Mouse (Mus musculus): ENCODE data around the gene Ggta1. TPM values are rescaled to one million over a fixed set of nuclear protein-coding genes. Genes with fewer than 3 reads are reported as not detected.
"Not testable (repeated sequence)": the region's sequence is repeated elsewhere in the genome, so short reads cannot be mapped to it uniquely, and the experiment has no call there.

The Ggta1 gene
- total RNA-seq, 2 experiments from 2014 or later: 8.4 to 12.5 TPM

DNA sequence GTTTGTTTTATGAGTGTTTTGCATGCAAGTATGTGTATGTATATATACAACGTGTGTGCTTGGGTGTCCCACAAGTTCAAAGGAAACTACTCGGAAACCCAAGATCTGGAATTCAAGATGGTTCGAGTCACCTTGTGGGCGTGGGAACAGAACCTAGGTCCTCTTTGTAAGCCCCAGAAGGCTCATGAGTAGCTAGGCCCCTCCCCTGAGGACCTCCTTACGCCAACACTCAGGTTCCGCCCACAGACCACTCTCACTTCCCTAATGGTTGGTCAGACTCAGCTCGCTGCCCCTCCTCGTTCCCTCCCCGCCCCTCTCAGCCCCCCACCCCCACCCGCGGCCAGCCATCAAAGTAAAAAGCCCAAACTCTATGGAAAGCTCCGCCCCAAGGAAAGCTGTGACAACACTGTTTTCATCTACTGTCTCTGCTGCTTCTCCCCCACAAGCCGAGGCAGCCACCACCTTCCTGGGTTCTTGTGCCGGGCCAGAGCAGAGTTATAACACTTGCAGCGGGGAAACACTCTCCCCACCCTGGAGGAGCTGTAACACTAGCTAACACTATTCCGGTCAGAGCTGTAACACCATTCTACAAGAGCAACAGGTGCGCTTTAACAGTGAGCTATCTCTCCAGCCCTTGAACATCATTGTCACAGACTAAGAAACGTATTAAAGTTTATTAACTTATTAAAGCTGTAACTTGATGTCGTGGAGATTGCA is 499 bp upstream of the Ggta1 start:
- 0 out of 2 replicates have a peak, but pooled peaks have one; percentile 29 for ATAC-seq (replicated peaks; ENCODE audit: low FRiP score, low TSS enrichment, poor library complexity, severe bottlenecking)

DNA sequence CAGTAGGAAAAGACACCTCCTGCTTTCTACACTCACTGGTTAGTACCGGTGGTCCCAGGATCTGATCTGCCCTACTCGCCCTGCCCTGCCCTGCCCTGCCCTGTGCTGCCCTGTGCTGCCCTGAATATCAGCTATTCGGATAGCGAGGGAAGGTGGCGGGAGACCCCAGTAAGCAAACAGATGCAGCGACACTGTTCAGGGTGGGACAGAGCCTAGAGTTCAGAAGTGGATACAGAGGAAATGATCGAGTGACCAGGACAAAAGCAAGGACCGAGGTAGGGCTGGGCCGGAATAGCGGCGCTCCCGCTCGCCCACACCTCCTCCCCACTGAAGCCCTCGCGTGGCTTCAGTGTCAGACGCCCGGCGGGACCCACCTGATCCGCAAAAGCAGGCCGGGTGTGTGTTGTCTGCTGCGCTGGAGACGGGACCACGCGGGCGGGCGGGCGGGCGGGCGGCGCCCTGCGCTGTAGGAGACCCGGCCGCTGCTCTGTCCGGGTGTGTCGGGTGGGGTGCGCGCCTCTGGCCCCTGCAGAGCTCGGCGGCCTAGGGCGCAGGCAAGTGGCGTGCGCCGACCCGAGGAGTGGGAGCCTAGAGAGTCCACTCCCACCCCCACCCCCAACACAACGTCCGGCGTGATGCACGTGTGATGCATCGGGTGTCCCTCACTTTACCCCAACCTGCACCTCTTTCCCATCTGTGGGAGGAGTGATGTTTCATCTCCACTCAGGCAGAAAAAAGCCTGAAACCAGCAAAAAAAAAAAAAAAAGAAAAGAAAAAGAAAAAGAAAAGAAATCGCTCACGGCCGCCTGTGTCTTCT is 852 bp downstream of the Ggta1 start:
- ATAC-seq (replicated peaks; ENCODE audit: low FRiP score, low TSS enrichment, poor library complexity, severe bottlenecking): peak; percentile 35

DNA sequence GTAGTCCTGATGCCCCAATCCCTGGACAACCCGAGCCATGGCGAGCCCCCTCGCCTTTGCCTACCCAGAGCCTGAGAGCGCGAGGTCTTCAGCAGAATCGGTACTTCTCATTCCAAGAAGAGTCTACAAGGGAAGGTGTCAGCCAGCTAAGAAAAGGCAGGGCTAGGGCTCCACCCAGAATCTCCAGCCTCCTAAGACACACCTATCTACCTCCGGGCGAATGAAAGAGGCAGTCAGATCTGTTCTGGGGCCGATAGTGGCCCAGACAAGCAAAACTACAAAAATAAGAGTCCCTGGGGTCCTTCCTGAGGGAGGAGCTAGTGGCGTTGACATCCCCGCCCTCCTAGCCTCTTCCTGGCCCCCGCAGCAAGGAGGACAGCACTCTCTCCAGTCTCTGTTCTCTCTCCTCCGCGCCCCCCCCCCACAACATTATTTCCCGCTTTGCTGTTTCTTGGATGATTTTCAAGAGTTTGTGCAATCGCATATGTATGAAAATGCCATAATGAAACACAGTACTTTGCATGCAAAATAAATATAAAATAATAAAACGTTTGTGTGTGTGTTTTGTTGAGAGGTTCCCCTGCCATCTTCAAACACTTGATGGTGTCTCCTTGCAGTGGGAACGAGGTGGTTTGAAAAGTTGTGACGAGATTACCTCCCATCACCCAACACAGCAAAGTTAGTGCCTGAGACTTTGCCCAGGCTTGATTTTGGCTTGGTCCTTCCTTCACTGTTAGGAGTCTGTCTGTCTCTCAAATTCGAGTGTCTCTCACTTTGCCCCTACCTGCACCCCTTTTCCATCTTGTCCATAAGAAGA is 1.7 kb downstream of the Ggta1 start:
- peak; percentile 90 for ATAC-seq (replicated peaks; ENCODE audit: low FRiP score, low TSS enrichment, poor library complexity, severe bottlenecking)

DNA sequence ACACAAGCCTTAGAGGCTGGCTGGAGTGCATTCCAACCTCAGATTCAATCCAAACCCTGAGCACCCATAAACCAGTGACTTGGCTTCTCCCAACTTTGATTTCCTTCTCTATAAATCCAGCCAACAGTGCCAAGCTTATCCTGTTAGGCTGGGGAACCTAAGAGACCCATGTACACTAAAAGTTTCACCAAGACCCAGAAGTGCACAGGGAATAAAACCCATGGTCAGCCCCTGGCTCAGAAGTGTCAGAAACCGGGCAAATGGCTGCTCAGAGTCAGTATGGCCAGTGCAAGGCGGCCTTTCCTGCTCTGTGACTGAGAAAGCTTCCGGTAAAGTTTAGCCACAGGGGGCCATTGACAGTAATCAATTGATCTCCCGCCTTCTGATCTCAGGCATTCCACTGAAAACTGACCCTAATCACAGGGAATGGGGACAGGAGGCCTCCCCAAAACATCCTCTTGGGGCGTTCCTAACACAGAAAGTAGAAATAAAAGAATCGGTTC is 2.6 kb downstream of the Ggta1 start:
- no peak for ATAC-seq (replicated peaks; ENCODE audit: low FRiP score, low TSS enrichment, poor library complexity, severe bottlenecking)

DNA sequence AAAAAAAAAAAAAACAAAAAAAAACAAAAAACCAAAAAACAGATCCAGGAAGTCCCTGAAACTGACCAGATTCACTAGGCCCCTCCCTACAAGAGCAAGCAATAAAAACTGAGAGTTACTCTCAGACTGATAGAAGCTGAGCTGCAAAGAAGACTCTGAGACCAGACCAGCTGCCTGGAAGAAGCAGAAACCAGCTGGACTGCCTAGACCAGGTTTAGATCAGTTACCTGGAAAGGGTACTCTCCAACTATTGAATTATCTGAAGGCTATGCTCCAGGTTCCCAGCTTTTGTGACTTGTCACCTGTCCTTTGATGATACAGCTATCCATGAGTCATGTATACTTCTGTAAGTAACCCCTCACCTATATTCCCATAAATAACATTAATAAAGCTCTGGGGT is 3.7 kb downstream of the Ggta1 start:
- ATAC-seq (replicated peaks; ENCODE audit: low FRiP score, low TSS enrichment, poor library complexity, severe bottlenecking): no peak

DNA sequence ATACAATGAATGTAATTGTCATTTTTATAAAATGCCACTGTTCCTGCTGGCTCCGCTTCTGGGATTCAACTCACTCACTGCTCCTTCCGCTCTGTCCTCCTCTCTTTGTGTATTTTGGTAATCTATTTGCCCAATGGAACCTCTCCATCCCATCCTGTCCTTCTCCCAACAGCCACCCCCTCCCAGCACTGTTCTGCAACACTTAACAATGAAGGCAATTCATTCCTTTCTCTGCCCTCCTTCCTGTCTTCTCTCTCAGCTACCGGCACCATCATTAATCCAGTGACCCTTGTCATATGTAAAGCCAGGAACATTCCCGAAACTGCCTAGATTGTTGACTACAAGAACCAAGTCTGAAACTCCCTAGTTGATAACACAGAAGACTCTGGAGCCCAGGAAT is 4.6 kb downstream of the Ggta1 start:
- ATAC-seq (replicated peaks; ENCODE audit: low FRiP score, low TSS enrichment, poor library complexity, severe bottlenecking): no peak

DNA sequence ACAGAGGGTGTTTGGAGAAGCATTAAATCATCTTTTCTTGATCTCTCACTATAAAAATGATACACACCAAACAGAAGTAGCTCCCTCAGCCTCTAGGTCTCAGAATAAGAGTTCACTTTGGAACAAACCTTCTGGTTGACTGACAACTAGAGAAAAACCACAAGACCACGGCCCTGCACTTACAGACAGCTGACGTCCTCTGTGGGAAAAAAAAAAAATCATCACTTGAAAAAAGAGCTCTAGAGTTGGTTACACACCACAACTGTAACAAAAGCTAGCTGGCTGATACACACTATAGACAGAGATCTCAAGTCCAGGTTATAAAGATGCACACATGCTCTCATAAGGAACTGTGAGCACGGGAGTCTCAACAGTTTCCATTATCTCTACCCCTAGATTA is 9.3 kb downstream of the Ggta1 start:
- ATAC-seq (replicated peaks; ENCODE audit: low FRiP score, low TSS enrichment, poor library complexity, severe bottlenecking): no peak

DNA sequence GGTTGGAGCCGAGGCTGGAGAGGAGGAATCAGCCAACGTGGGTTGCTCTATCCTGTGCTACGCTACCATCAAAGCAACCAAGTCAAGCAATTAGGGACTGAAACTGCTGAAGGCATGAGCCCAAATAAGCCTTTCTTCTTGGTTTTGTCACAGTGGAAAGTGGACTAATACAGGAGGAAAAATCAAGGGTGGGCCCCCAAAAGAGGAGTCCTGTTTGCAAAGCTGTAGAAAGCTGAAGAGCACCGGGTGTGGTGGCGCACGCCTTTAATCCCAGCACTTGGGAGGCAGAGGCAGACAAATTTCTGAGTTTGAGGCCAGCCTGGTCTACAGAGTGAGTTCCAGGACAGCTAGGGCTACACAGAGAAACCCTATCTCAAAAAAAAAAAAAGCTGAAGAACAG is 10.3 kb downstream of the Ggta1 start:
- not testable (repeated sequence) for ATAC-seq (replicated peaks; ENCODE audit: low FRiP score, low TSS enrichment, poor library complexity, severe bottlenecking)

DNA sequence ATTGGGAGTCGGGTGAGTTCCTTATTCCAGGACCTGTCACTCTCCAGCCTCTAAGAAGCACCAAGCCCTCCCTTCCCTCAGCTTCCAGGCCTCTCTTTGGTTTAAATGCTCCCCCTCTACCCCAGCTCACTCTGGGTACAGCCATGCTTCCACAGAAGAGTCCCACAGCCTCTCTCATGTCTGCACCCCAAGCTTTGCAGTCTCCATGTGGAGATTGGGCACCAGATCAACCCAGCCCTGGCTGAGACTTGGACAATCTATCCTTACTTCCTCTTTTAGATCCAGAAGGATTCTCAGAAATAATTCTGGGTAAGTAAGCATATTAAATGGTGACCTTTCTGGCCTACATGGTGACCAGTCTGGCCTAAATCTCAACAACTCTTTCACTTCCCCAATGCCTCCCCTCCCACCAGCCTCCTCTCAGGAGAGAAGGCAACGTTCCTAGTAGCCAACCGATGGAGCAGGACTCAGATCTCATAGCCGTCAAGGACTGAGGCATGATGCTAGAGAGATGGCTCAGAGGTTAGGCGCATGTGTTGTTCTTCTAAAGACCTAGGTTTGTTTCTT is 11.5 kb downstream of the Ggta1 start:
- no peak for ATAC-seq (replicated peaks; ENCODE audit: low FRiP score, low TSS enrichment, poor library complexity, severe bottlenecking)

DNA sequence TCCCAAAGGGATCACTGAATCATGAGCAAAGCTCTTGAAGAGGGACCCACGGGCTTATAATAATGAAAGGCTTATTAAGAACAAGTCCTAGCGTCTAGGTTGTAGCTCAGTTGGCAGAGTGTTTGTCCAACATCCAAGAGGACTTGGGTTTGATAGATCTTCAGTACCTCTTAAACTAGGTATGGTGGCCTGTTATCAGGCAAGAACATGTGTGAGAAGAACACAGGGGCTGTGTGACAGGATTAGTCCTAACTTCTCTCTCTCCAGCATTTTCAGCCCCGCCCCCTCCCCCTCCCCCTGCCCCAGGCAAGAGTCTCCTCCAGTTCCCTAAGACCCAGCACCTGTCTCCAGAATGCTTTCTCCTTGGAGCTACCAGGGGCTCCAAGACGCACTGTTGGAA is 12.2 kb downstream of the Ggta1 start:
- peak; percentile 40; the same call in 1 of the 2 replicates for ATAC-seq (replicated peaks; ENCODE audit: low FRiP score, low TSS enrichment, poor library complexity, severe bottlenecking)

DNA sequence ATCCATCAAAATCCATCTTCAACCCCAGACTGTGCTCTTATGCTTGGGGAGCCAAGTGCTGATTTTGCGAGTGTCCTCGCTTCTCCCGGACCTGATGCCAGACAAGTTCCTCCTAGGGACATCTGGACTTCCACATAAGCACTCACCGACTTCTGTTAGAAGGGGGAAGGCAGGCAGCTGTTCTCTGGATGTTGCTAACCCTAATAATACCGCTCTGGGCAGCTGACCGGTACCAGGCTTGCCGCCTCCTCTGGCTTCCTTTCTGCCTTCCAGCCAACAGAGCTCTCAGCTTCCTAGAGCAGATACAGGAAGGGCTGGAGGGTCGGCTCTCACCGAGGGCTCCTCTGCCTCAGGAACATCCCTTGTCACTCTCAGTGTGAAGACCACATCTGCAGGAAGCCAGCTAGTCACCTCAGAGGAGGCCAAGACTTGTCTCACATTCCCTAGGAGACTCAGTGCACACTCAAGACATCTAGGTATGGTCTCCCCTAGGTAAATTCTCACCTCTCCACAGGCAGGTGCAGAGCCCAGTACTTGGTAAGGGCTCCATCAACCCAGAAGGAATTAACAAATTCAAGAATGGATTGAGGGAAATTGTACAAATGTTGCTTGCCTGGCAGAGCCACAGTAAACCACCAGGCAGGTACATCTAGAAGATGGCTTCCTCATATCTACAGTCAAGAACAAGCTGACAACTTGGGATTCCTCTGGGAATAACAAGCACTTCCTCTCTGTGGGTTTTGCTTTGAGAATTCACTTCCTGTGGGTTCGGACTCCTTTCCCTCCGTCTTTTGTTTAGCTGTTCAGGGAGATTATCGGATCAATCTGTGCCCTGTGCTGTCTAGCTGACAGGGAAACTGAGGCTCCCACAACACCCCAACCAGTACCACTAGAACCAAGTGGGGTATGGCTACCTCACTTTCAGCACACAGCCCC is 13.1 kb downstream of the Ggta1 start:
- ATAC-seq (replicated peaks; ENCODE audit: low FRiP score, low TSS enrichment, poor library complexity, severe bottlenecking): no peak

DNA sequence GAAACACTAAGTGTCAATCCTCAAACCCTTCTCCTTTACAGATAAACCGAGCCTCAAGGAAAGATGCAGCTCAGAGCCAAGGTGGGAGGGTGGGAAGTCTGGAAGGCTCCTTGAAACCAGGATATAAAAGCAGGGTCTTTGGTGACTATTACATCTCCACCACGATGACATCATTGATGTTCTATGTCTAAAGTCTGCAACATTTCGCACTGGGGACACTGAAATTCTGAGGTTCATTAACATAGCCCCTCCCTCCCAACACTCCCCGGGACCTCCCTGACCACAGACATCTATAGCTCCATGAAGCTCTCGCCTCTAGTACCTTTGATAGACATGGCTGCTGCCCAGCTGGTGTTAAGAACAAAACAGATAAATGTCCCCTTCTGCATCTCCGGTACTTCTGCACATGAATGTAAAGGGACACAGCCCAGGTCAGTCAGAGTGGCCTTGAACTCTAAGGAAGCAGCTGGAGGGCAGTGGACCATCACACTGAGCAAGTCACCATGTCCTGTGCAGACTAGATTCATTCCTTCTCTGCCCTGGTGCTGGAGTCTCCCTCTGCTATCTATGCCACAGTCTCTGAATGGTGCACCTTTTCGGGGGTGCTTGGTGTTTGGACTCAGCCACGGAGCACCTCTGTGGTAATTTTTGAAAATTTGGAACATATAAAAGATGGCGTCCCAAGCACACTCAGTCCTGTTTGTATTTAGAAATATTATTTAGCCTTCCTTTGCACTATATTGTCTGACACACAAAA is 13.9 kb downstream of the Ggta1 start:
- ATAC-seq (replicated peaks; ENCODE audit: low FRiP score, low TSS enrichment, poor library complexity, severe bottlenecking): no peak

DNA sequence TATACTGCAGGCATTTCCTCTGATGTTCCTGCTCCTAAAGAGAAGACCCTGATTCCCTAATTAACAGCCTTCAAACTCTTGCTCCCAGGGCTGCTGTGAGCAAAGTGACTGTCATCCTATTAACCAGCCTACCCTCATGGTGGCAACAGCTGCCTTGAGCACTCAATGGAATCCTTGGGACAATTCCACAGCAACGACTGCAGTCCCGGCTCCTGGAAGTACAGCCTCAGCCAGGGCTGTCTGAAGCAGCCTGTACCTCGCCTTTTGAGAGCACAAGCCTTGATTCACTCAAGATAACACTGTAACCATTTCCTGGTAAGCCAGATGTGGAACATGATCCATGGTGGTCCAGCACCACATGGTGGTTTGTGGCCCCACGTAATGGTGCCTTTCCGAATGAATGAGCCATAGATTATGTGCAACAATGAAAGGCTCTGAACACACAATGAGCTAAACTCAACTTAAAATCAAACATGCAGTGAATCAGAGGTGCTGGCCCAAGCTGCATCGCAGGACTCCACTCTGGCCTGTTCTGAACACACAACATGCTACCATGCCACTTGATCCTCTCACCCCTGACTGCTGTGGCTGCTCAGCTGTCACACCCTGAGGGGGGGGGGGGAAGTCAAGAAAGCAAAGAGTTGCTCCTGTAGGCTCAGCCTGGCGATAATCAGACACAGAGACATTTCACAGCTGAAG is 14.7 kb downstream of the Ggta1 start:
- ATAC-seq (replicated peaks; ENCODE audit: low FRiP score, low TSS enrichment, poor library complexity, severe bottlenecking): no peak

DNA sequence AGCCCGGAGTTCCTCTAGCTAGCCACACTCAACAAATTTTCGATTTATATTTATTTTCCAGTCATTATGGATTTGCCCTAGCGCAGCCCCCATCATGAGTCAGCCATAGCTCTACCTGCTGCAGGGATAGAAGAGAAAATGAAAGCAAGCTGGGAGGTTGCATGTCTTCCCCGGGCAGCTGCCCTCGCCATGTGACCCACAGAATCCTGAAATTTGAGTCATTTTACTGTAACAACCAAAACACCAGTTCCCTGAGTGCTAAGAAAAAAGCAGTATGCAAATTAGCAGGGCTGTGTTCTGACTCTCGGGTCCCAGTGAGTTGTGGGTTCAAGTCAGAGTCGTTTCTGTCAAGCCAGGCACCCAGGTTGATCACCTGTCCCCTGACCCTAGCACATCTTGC is 15.6 kb downstream of the Ggta1 start:
- ATAC-seq (replicated peaks; ENCODE audit: low FRiP score, low TSS enrichment, poor library complexity, severe bottlenecking): no peak

DNA sequence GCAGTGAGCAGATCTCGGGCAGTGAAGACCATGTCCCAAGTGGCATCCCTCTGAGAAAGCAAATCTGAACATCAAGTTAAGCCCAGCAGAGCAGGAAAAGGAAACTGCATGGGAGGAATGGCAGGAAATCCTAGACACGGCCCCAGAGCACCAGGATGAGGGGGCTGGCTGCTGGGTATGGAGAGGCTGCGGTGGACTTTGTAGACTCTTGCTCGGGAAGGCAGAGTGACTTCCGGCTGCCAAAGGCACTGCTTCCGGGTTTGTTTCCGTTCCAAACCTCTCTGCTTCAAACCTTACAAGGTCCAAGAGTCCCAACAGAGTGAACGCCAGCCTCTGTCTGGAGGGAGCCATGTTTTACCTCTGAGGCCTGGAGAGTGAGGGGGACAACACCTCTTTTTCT is 16.2 kb downstream of the Ggta1 start:
- ATAC-seq (replicated peaks; ENCODE audit: low FRiP score, low TSS enrichment, poor library complexity, severe bottlenecking): no peak

DNA sequence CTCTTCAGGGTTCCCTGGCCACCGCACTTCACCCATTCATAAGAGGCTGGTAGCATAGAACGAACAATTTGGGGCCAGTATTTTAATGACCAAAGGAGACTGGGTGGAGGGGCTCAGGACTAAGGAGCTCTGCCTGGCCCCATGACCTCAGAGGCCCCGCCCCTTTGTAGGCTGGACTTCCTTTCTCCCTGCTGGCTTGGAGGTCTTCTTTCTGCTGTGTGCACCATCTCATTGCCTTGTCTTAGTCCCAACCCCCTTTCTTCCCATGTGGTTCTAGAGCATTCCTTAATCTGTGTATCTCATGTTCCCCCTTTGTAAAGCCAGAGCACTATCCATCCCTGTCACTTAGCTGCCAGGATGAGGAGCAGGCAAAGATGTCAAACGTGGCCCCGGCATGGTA is 16.7 kb downstream of the Ggta1 start:
- no peak for ATAC-seq (replicated peaks; ENCODE audit: low FRiP score, low TSS enrichment, poor library complexity, severe bottlenecking)

DNA sequence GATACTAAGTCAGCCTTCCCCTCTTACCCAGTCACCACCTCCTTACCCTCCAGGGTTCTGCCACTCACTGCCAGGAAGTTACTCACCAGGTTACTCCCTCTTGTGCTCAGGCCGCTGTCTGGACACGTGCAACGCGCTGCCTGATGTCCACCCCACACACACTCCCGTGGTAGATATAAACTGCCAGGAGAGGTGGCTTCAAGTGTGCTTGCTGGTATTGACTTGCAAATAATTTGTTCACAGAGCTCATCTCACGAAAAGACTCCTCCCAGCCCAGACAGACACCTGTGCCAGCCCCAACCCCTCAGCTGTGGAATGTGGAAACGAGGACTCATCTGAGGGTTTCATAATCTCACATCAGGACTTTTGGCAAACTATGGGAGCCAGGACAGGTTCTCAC is 17.4 kb downstream of the Ggta1 start:
- no peak for ATAC-seq (replicated peaks; ENCODE audit: low FRiP score, low TSS enrichment, poor library complexity, severe bottlenecking)

Measured in megakaryocyte-erythroid progenitor cell, adult 5-6 weeks (primary cell).